ENCODE assay signal across 8 mouse cellular contexts in the genomic region with DNA sequence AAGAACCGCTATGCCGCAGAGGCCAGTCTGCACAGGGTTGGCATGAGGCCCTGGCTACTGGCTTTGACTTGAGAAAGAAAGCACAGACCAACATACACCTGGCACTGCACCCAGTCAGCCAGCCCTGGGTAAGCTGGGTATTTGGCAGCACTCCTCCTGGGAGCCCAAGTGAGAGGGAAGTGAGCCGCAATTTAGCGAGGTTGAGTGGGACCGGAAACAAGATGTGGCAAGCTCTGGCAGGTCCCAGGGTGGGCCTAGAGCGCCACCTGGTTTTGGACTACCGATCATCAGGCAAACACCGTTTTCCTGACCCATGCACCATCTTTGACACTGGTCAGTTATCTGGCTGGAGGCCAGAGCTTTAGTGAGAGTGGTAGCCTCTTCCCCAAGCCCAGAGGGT. TPM values are rescaled to one million over a fixed set of nuclear protein-coding genes. Genes with fewer than 3 reads are reported as not detected.
DNase-seq lines count a peak whose midpoint lies in the region; ATAC-seq and TF ChIP-seq lines count a peak whose summit lies in the region.

No protein-coding gene starts in this region.

- TF ChIP-seq CTCF in CH12.LX (conservative IDR thresholded peaks at IDR 0.05 in 1 of 2, IDR thresholded peaks at IDR 0.05 in 1 of 2; ENCODE audit: low read depth in 2 of 2, low read length in 2 of 2): peak; percentile 59 to 99
- peak; percentile 93 for TF ChIP-seq CTCF in lung, adult 2 months (IDR thresholded peaks at IDR 0.05; ENCODE audit: insufficient read depth, low read length)

- DNase-seq in CH12.LX (ENCODE audit: extremely low read depth): peak; percentile 70
- peak; percentile 75 for DNase-seq in adrenal gland, postnatal 14 days
- DNase-seq in kidney, postnatal 4 days: peak; percentile 62 to 70
- DNase-seq in lung, adult 2 months: peak; percentile 73
- DNase-seq in thymus, postnatal 10 days (ENCODE audit: low spot score in 2 of 2): peak; percentile 73 to 82

- H3K27ac ChIP-seq in CH12.LX (ENCODE audit: insufficient read depth, low read depth): no peak overlapping the region
- H3K27ac ChIP-seq in heart, embryonic 16.5 days (ENCODE audit: low read length): no peak overlapping the region
- no peak overlapping the region for H3K27ac ChIP-seq in neural tube, embryonic 13.5 days (replicated peaks)

- ATAC-seq in erythroblast, adult 5-6 weeks (replicated peaks; ENCODE audit: low FRiP score, poor library complexity, severe bottlenecking): peak; percentile 76
- ATAC-seq in heart, embryonic 16.5 days (replicated peaks; ENCODE audit: extremely low read depth, insufficient read depth, low FRiP score): peak; percentile 30; the same call in 1 of the 2 replicates
- peak; percentile 30; the same call in 1 of the 2 replicates for ATAC-seq in neural tube, embryonic 13.5 days (ENCODE audit: low read depth)

- no peak for TF ChIP-seq POLR2A in CH12.LX (IDR thresholded peaks at IDR 0.05; ENCODE audit: low read depth, low read length)
- no peak for TF ChIP-seq POLR2A in lung, adult 2 months (IDR thresholded peaks at IDR 0.05; ENCODE audit: borderline replicate concordance, extremely low read depth, low read depth, low read length)

- dilution Hi-C loops in CH12.LX (cut with MboI; ENCODE audit: extremely low pct_ligation_motif_present, extremely low pct_unique_long_range_greater_than_20kb, low sequenced_read_pairs): no loop called here

- peak; percentile 99 for TF ChIP-seq RAD21 in CH12.LX (IDR thresholded peaks at IDR 0.05; ENCODE audit: low read depth, low read length)

- H3K9ac ChIP-seq in CH12.LX (ENCODE audit: insufficient read depth, low read depth): no peak overlapping the region
- peak overlapping the region; percentile 57 for H3K9ac ChIP-seq in heart, embryonic 16.5 days (ENCODE audit: low read length)
- no peak overlapping the region for H3K9ac ChIP-seq in neural tube, embryonic 13.5 days

- WGBS in heart, embryonic 16.5 days: 17% methylated on average over 8 of the region's 8 CpGs
- WGBS in lung, adult 2 months: 12% methylated on average over 8 of the region's 8 CpGs
- WGBS in neural tube, embryonic 13.5 days: 30% methylated on average over 8 of the region's 8 CpGs

- TF ChIP-seq EP300 in CH12.LX (IDR thresholded peaks at IDR 0.05; ENCODE audit: low read length): no peak

- no peaks in the 10 kb centered on the region for H3K36me3 ChIP-seq in CH12.LX (replicated peaks in 1 of 2; ENCODE audit: control insufficient read depth in 1 of 2, insufficient read depth in 1 of 2, low read length in 1 of 2)
- no peaks in the 10 kb centered on the region for H3K36me3 ChIP-seq in heart, embryonic 16.5 days (ENCODE audit: control insufficient read depth, insufficient read depth)
- H3K36me3 ChIP-seq in neural tube, embryonic 13.5 days: no peaks in the 10 kb centered on the region

- peaks cover 13 to 27% of the 10 kb centered on the region in 2 experiments for H3K4me1 ChIP-seq in CH12.LX (ENCODE audit: control insufficient read depth in 1 of 2, insufficient read depth in 2 of 2)
- peaks cover 8% of the 10 kb centered on the region; the same call in 1 of the 2 replicates for H3K4me1 ChIP-seq in heart, embryonic 16.5 days (ENCODE audit: control insufficient read depth, insufficient read depth, low read length)
- peaks cover 4% of the 10 kb centered on the region for H3K4me1 ChIP-seq in lung, adult 2 months (ENCODE audit: control insufficient read depth, insufficient read depth, low read length)
- H3K4me1 ChIP-seq in neural tube, embryonic 13.5 days (replicated peaks): peaks cover 11% of the 10 kb centered on the region; the same call in 1 of the 2 replicates

- H3K4me2 ChIP-seq in CH12.LX (ENCODE audit: insufficient read depth, low read depth, poor library complexity, severe bottlenecking): no peak overlapping the region
- peak overlapping the region; percentile 50 for H3K4me2 ChIP-seq in heart, embryonic 16.5 days (ENCODE audit: low read depth, low read length)
- H3K4me2 ChIP-seq in neural tube, embryonic 13.5 days: peak overlapping the region; percentile 4; the same call in 1 of the 2 replicates

- no peak overlapping the region for H3K4me3 ChIP-seq in CH12.LX (replicated peaks in 1 of 3; ENCODE audit: low read depth in 2 of 3, low read length in 2 of 3, poor library complexity in 1 of 3)
- H3K4me3 ChIP-seq in heart, embryonic 16.5 days (ENCODE audit: low read length): peak overlapping the region; percentile 8; the same call in 1 of the 2 replicates
- H3K4me3 ChIP-seq in lung, adult 2 months (replicated peaks; ENCODE audit: extremely low read depth, low read depth, low read length): no peak overlapping the region
- H3K4me3 ChIP-seq in neural tube, embryonic 13.5 days: no peak overlapping the region

- H3K9me3 ChIP-seq in CH12.LX (replicated peaks; ENCODE audit: low read length): no peaks in the 10 kb centered on the region
- no peaks in the 10 kb centered on the region for H3K9me3 ChIP-seq in heart, embryonic 16.5 days (replicated peaks; ENCODE audit: control insufficient read depth, low read length)
- H3K9me3 ChIP-seq in neural tube, embryonic 13.5 days: no peaks in the 10 kb centered on the region

- H3K27me3 ChIP-seq in CH12.LX (replicated peaks): no peaks in the 10 kb centered on the region
- H3K27me3 ChIP-seq in heart, embryonic 16.5 days (ENCODE audit: control insufficient read depth, insufficient read depth, low read length): no peaks in the 10 kb centered on the region
- H3K27me3 ChIP-seq in neural tube, embryonic 13.5 days: no peaks in the 10 kb centered on the region

- in situ Hi-C loops in CH12.LX (cut with MboI; ENCODE audit: low pct_ligation_motif_present, low pct_unique_long_range_greater_than_20kb, low sequenced_read_pairs): loop anchor here (5.0 to 25.0 kb wide), 3 partner anchors 39 to 631 kb away; partner anchors contain the start of genes Capn2 and Lbr

- no peaks in the 10 kb centered on the region for H3K79me2 ChIP-seq in CH12.LX (replicated peaks; ENCODE audit: control insufficient read depth, extremely low read depth, insufficient read depth, poor library complexity, severe bottlenecking)

TF ChIP-seq in CH12.LX, 34 proteins besides CTCF, POLR2A, EP300 and RAD21:
- TF ChIP-seq CHD1 (IDR thresholded peaks at IDR 0.05; ENCODE audit: low read depth, low read length): no peak
- peak; percentile 54 for TF ChIP-seq ELF1 (IDR thresholded peaks at IDR 0.05; ENCODE audit: low read depth, low read length)
- peak; percentile 99 for TF ChIP-seq SMC3 (IDR thresholded peaks at IDR 0.05; ENCODE audit: low read depth, low read length)
- peak; percentile 62; the same call in 1 of the 2 replicates for TF ChIP-seq IRF4 (IDR thresholded peaks at IDR 0.05; ENCODE audit: low read depth, low read length)
- no peak for TF ChIP-seq SIN3A (IDR thresholded peaks at IDR 0.05; ENCODE audit: low read length)
- TF ChIP-seq UBTF (IDR thresholded peaks at IDR 0.05; ENCODE audit: low read depth, low read length): no peak
- peak; percentile 53; the same call in 1 of the 2 replicates for TF ChIP-seq MYC (IDR thresholded peaks at IDR 0.05; ENCODE audit: low read depth, low read length)
- no peak for TF ChIP-seq CHD2 (IDR thresholded peaks at IDR 0.05; ENCODE audit: low read length)
- TF ChIP-seq MXI1 (IDR thresholded peaks at IDR 0.05; ENCODE audit: low read depth, low read length): no peak
- TF ChIP-seq BHLHE40 (IDR thresholded peaks at IDR 0.05; ENCODE audit: low read depth, low read length): 0 out of 2 replicates have a peak, but pooled peaks have one; percentile 23
- peak; percentile 89 for TF ChIP-seq ZC3H11A (IDR thresholded peaks at IDR 0.05; ENCODE audit: low read depth, low read length)
- peak; percentile 14; the same call in 1 of the 2 replicates for TF ChIP-seq TCF12 (IDR thresholded peaks at IDR 0.05; ENCODE audit: low read depth, low read length)

RNA-seq across cellular contexts. Expression of gene Lbr, which starts 38.7 kb away (rescaled TPM):
- total RNA-seq in CH12.LX (2012; rRNA removed) (113 and 133 TPM in 2 replicates), CH12.LX (2014; rRNA removed) (136 and 142 TPM in 2 replicates)
- polyA plus RNA-seq in CH12.LX (2012; ENCODE audit: insufficient read length, low read depth): 78.4 and 79.1 TPM in 2 replicates
- total RNA-seq in adrenal gland, postnatal 14 days (2021): 33.7 and 42.9 TPM in 2 replicates
- total RNA-seq in erythroblast, adult 5-6 weeks (2015; ENCODE audit: low replicate concordance): 197 and 222 TPM in 2 replicates
- 204 and 248 TPM in 2 replicates for total RNA-seq in erythroblast, adult 5-6 weeks (2017; ENCODE audit: low replicate concordance)
- 69.5 and 92.6 TPM in 2 replicates for polyA plus RNA-seq in heart, embryonic 16.5 days (2015; fragmentation: Nextera tagmentation; extraction: Ambion mirVana)
- 24.3 and 30.0 TPM in 2 replicates for polyA plus RNA-seq in lung, adult 2 months (2012; rRNA removed)
- 30.1 and 39.2 TPM in 2 replicates for polyA plus RNA-seq in neural tube, embryonic 13.5 days (2015; fragmentation: Nextera tagmentation; extraction: Ambion mirVana)
